Mouse (Mus musculus): ENCODE measurements at regions not wholly inside any gene's neighbourhood (a gene's known extent, or its start where the extent isn't known, plus 50 kb on each side); places are given as distances from the start of the nearest gene placed in this dataset.

- intact Hi-C loops (cut with DNase I) = no loop called here
- no peak for DNase-seq (ENCODE audit: extremely low spot score in 1 of 2, low spot score in 2 of 2)
Observed at GRCm38 (mm10) chr2:170222819-170223218, 74.9 kb upstream of the Zfp217 start.

- DNase-seq (ENCODE audit: extremely low spot score in 1 of 2, low spot score in 2 of 2) = no peak
- intact Hi-C loops (cut with DNase I) = no loop called here
Observed at GRCm38 (mm10) chr2:170221994-170222535, 74.2 kb upstream of the Zfp217 start.

GRCm38 (mm10) chr2:170220871-170221369 lies 73.0 kb upstream of the Zfp217 start:
- peak; percentile 36 to 52 for DNase-seq (ENCODE audit: extremely low spot score in 1 of 2, low spot score in 2 of 2)
- intact Hi-C loops (cut with DNase I) = no loop called here

- intact Hi-C loops (cut with DNase I) = no loop called here
- no peak for DNase-seq (ENCODE audit: extremely low spot score in 1 of 2, low spot score in 2 of 2)
Observed at GRCm38 (mm10) chr2:170220443-170220842, 72.5 kb upstream of the Zfp217 start.

GRCm38 (mm10) chr2:170219611-170220401 lies 71.9 kb upstream of the Zfp217 start:
- intact Hi-C loops (cut with DNase I) = loop anchor here (5.0 kb wide), 1 partner anchor 88 kb away; no protein-coding TSS in a partner anchor
- DNase-seq (ENCODE audit: extremely low spot score in 1 of 2, low spot score in 2 of 2) = peak in 1 of 2 experiments; percentile 34

- intact Hi-C loops (cut with DNase I) = loop anchor here (5.0 kb wide), 1 partner anchor 87 kb away; no protein-coding TSS in a partner anchor
- no peak for DNase-seq (ENCODE audit: extremely low spot score in 1 of 2, low spot score in 2 of 2)
Observed at GRCm38 (mm10) chr2:170219161-170219581, 71.3 kb upstream of the Zfp217 start.

- intact Hi-C loops (cut with DNase I) = loop anchor here (5.0 kb wide), 1 partner anchor 86 kb away; no protein-coding TSS in a partner anchor
Observed at GRCm38 (mm10) chr2:170218230-170219044, 70.5 kb upstream of the Zfp217 start.

GRCm38 (mm10) chr2:170216311-170216710 lies 68.4 kb upstream of the Zfp217 start:
- no peak for DNase-seq (ENCODE audit: extremely low spot score in 1 of 2, low spot score in 2 of 2)
- intact Hi-C loops (cut with DNase I) = loop anchor here (5.0 kb wide), 1 partner anchor 84 kb away; no protein-coding TSS in a partner anchor

More at GRCm38 (mm10) chr2:170218230-170219044, 70.5 kb upstream of the Zfp217 start:
- peak; percentile 57 to 84 for DNase-seq (ENCODE audit: extremely low spot score in 1 of 2, low spot score in 2 of 2)

- intact Hi-C loops (cut with DNase I) = no loop called here
- DNase-seq (ENCODE audit: extremely low spot score in 1 of 2, low spot score in 2 of 2) = peak in 1 of 2 experiments; percentile 64
Observed at GRCm38 (mm10) chr2:170209121-170209520, 61.2 kb upstream of the Zfp217 start.

- intact Hi-C loops (cut with DNase I) = no loop called here
- no peak for DNase-seq (ENCODE audit: extremely low spot score in 1 of 2, low spot score in 2 of 2)
Observed at GRCm38 (mm10) chr2:170207878-170208277, 60.0 kb upstream of the Zfp217 start.

- DNase-seq (ENCODE audit: extremely low spot score in 1 of 2, low spot score in 2 of 2) = no peak
- intact Hi-C loops (cut with DNase I) = no loop called here
Observed at GRCm38 (mm10) chr2:170207395-170207794, 59.5 kb upstream of the Zfp217 start.

GRCm38 (mm10) chr2:170206870-170207269 lies 59.0 kb upstream of the Zfp217 start:
- intact Hi-C loops (cut with DNase I) = no loop called here

GRCm38 (mm10) chr2:170206442-170206754 lies 58.5 kb upstream of the Zfp217 start:
- intact Hi-C loops (cut with DNase I) = no loop called here
- DNase-seq (ENCODE audit: extremely low spot score in 1 of 2, low spot score in 2 of 2) = peak in 1 of 2 experiments; percentile 45

More at GRCm38 (mm10) chr2:170206870-170207269, 59.0 kb upstream of the Zfp217 start:
- DNase-seq (ENCODE audit: extremely low spot score in 1 of 2, low spot score in 2 of 2) = no peak

- DNase-seq (ENCODE audit: extremely low spot score in 1 of 2, low spot score in 2 of 2) = no peak
- intact Hi-C loops (cut with DNase I) = no loop called here
Observed at GRCm38 (mm10) chr2:170205591-170206441, 57.9 kb upstream of the Zfp217 start.

GRCm38 (mm10) chr2:170204768-170205514 lies 57.0 kb upstream of the Zfp217 start:
- intact Hi-C loops (cut with DNase I) = no loop called here
- DNase-seq (ENCODE audit: extremely low spot score in 1 of 2, low spot score in 2 of 2) = no peak

- intact Hi-C loops (cut with DNase I) = no loop called here
Observed at GRCm38 (mm10) chr2:170203496-170203895, 55.6 kb upstream of the Zfp217 start.

GRCm38 (mm10) chr2:170201816-170202371 lies 54.0 kb upstream of the Zfp217 start:
- DNase-seq (ENCODE audit: extremely low spot score in 1 of 2, low spot score in 2 of 2) = no peak
- intact Hi-C loops (cut with DNase I) = no loop called here

More at GRCm38 (mm10) chr2:170203496-170203895, 55.6 kb upstream of the Zfp217 start:
- DNase-seq (ENCODE audit: extremely low spot score in 1 of 2, low spot score in 2 of 2) = no peak
